Mouse (Mus musculus) hindbrain, embryonic 10.5 days (tissue): ENCODE measurements around the gene Ccdc144b. TPM values are rescaled to one million over a fixed set of nuclear protein-coding genes. Genes with fewer than 3 reads are reported as not detected.

Experiments
- DNase-seq: peaks from one replicate; pipeline ENCODE4 v3.0.0-alpha.2; 2017; ENCODE audit warnings: low spot score
- H3K27ac ChIP-seq: fragments of 300-500 bp; sonication (generic); 2 replicates; pipeline ENCODE4 v1.5.1; 2016; ENCODE audit warnings: mild to moderate bottlenecking, moderate library complexity
- H3K27me3 ChIP-seq: fragments of 300-500 bp; sonication (generic); 2 replicates; pipeline ENCODE4 v1.6.1; 2016; ENCODE audit warnings: mild to moderate bottlenecking; ENCODE audit not compliant: poor library complexity, insufficient read depth, severe bottlenecking
- H3K36me3 ChIP-seq: fragments of 300-500 bp; sonication (generic); 2 replicates; pipeline ENCODE4 v1.6.1; 2016; ENCODE audit warnings: mild to moderate bottlenecking, moderate library complexity
- H3K4me1 ChIP-seq: fragments of 300-500 bp; sonication (generic); replicated peaks from 2 replicates; pipeline ENCODE4 v1.6.1; 2016; ENCODE audit warnings: mild to moderate bottlenecking
- H3K4me3 ChIP-seq: fragments of 300-500 bp; sonication (generic); 2 replicates; pipeline ENCODE4 v1.5.1; 2016; ENCODE audit warnings: mild to moderate bottlenecking, moderate library complexity
- H3K9me3 ChIP-seq: fragments of 300-500 bp; sonication (generic); 2 replicates; pipeline ENCODE4 v1.6.1; 2016; ENCODE audit warnings: mild to moderate bottlenecking, moderate library complexity
- WGBS: fragments of 180-500 bp; shearing (Covaris S2); methylation state at CpG from one replicate; pipeline ENCODE4 v1.1.7; 2016; 5-methylcytosine and 5-hydroxymethylcytosine counted together
- polyA plus RNA-seq: library from polyadenylated mRNA; unstranded; fragments of >200 nt; fragmentation: Nextera tagmentation; extraction: Ambion mirVana; gene quantifications from 2 replicates; pipeline ENCODE4 v1.2.1, GENCODE M21; 2016

Gene Ccdc144b
- polyA plus RNA-seq, 1 experiment from 2014 or later: not detected

DNA sequence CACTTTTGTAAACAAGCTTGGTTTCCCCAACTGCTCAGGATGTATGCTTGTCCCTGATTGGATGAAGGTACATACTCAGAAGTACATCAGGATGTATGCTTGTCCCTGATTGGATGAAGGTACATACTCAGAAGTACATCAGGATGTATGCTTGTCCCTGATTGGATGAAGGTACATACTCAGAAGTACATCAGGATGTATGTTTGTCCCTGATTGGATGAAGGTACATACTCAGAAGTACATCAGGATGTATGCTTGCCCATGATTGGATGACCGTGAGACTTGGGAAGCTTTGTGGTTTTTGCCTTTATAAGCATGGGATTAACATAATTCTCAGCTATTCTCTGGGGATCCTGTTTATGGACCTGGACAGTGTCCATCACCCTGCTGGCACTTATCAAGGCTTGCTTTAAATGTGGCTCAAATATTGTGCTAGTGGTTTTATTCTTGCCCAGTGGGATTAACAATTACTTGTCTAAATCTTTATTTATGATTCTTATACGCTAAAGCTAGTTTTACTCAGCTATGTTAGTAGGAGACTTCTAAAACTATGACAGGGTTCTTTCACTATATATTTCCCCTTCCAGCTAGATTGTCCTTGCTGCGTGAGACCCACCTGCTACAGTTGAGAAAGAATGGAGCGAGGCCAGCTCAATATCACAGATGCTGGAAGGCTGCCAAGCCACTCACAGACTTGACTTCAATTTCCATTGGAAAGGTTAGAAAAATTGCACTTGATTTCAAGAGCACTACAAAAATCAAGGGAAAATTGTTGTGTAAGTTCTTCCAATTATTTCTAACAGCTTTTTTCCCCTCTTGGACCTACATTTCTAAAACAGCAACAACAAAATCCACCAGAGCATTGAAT lies 49.1 kb downstream of the Ccdc144b start:
- Histone ChIP-seq H3K27ac (no peak overlapping the region), H3K4me3 (no peak overlapping the region), H3K36me3 (no peaks in the 10 kb centered on the region), H3K4me1 (peaks cover 7% of the 10 kb centered on the region; the same call in 1 of the 2 replicates), H3K9me3 (peaks cover 3% of the 10 kb centered on the region; the same call in 1 of the 2 replicates), H3K27me3 (no peaks in the 10 kb centered on the region)
- DNase-seq: no peak
- WGBS: 90% methylated on average over 4 of the region's 4 CpGs

DNA sequence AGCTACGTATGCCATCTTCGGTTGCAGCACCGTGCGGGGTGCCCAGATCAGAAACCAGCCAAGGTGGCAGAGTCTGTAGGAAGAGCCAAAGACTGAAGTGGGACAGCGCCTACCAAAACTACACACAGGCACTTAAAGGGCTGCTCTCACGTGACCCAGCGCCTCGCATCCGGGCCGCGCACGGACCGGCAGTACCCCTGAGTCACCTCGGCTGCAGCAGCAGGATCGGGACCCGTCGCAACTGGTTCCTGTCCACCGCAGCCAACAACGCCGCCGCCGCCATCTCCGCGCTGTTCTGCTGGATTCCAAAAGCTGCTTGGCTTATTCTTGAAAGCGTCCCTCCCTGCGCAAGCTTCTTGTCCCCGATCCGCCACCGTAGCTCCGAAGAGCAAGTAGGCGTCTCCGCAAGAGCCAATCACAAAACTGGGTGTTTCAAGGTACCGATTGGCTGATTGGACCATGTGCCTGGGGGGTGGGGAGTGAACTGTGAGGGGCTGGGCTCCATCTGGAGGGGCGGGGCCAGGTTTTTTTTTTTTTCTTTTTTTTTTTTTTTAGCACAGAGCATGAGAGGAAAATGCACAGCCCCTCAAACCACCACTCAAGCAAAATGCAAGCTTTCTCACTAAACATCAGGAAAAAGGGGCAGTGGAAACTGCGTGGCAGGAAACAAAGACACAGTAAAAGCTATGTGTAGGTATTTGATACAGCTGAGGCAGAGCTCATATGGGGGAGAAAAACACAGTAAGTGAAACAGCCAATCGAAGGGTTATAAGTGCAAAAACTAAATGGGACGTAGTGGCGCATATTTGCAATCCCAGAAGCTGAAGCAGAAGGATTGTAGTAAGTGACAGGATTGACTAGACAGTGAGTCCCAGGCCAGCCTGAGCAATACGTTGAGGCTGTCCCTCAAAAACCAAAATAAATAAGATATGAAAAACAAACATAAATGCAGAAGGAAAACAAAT lies 52.8 kb downstream of the Ccdc144b start, which contains the start of gene Mccc1:
TSS of gene Mccc1 (minus strand) at position 404 of the 965 bp plus-strand sequence.
- Histone ChIP-seq H3K9me3 (no peaks in the 10 kb centered on the region), H3K4me1 (peaks cover 8% of the 10 kb centered on the region; the same call in 1 of the 2 replicates), H3K27me3 (no peaks in the 10 kb centered on the region), H3K36me3 (0 out of 2 replicates have a peak, but pooled peaks cover 1% of the 10 kb centered on the region), H3K27ac (peak within 1 kb of the TSS; percentile 90), H3K4me3 (peak within 1 kb of the TSS; percentile 63)
- WGBS: 6% methylated on average over 39 of the region's 39 CpGs
- peak; percentile 94 for DNase-seq

DNA sequence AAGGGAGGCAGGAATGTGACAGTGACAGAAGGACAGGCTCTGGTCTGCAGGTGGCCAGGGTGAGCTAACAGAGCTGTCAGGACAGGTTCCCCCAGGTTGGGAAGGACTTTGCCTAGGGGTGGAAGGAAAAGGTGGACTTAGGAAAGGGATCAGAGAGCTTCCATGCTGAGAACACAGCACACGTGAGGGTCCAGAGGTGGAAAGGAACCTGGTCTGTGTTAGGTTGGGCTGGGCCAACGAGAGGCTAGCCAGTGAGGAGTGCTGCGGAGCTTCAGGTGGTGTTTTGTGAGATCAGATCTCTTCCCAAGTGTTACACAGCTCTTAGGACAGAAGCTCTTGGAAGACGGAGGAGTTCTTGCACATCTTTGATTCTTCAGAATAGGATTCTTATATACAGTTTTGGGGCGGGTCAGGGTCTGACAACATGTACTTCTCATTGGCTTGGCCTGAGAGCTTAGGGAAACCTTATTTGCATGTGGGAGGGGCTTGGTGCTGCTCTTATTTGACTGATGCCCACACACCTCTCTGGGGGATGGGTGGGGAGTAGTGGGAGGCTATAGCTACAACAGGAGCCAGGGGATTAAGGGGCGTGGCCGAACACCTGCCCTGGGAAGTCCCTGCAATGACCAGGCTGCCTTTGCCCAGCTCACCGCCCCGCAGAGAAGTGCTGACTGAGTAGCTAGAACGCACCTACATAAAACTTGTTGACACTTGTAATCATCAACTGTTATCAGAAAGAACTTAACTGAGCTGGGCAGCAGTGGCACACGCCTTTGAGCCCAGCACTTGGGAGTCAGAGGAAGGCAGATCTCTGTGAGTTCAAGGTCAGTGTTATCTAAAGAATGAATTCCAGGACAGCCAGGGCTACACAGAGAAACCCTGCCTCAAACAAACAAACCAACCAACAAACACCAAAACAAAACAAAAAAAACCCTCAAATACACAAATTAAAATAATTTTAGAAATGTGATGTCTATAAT lies 58.5 kb downstream of the Ccdc144b start:
- Histone ChIP-seq H3K36me3 (peaks cover 40% of the 10 kb centered on the region), H3K27ac (no peak overlapping the region), H3K27me3 (no peaks in the 10 kb centered on the region), H3K4me1 (peaks cover 6% of the 10 kb centered on the region; the same call in 1 of the 2 replicates), H3K4me3 (no peak overlapping the region), H3K9me3 (no peaks in the 10 kb centered on the region)
- WGBS: 61% methylated on average over 11 of the region's 11 CpGs
- DNase-seq: no peak

DNA sequence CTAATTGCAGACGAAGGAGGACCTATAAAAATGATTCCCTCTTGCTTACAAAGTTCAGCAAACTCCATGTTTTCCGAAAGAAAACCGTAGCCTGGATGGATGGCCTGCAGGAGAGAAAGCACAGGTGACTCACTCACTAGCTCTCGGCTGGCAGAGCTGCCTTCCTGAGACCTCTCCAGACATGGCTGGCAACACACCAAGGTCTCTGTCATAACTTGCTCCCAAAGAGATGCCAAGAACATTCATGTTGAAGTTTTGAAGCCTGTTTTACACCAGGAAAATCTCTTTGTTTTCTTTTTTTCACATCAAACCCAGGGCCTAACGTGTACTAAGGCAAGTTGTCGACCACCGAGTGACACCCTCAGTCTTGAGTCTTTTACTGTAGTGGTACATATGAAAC lies 62.6 kb downstream of the Ccdc144b start:
- Histone ChIP-seq H3K36me3 (peaks cover 79% of the 10 kb centered on the region), H3K27me3 (no peaks in the 10 kb centered on the region), H3K4me1 (no peaks in the 10 kb centered on the region), H3K9me3 (no peaks in the 10 kb centered on the region), H3K27ac (no peak overlapping the region), H3K4me3 (no peak overlapping the region)
- WGBS: 95% methylated on average over 7 of the region's 7 CpGs
- no peak for DNase-seq

DNA sequence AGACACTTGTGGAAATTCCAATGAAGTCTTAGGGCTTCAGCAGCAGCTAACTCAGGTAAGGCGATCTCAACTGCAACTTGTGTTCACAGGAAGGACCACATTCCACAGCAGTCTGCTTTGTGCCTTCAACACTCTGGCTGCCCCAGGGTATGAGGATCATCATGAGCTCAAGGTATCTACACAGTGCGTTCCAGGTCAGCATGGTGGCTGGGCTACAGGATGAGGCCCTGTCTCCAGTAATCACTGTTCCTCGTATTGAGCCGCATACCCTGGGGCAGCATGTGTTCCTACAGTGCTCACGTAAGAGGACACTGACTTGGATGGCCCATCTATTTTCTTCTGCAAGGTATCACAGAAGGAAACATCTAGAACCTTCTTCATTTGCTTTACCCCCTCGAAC lies 65.3 kb downstream of the Ccdc144b start:
- H3K27me3 ChIP-seq: no peaks in the 10 kb centered on the region
- H3K4me3 ChIP-seq: no peak overlapping the region
- H3K27ac ChIP-seq: no peak overlapping the region
- H3K9me3 ChIP-seq: no peaks in the 10 kb centered on the region
- 94% methylated on average over 6 of the region's 6 CpGs for WGBS
- no peak for DNase-seq
- H3K36me3 ChIP-seq: peaks cover 81% of the 10 kb centered on the region
- no peaks in the 10 kb centered on the region for H3K4me1 ChIP-seq

DNA sequence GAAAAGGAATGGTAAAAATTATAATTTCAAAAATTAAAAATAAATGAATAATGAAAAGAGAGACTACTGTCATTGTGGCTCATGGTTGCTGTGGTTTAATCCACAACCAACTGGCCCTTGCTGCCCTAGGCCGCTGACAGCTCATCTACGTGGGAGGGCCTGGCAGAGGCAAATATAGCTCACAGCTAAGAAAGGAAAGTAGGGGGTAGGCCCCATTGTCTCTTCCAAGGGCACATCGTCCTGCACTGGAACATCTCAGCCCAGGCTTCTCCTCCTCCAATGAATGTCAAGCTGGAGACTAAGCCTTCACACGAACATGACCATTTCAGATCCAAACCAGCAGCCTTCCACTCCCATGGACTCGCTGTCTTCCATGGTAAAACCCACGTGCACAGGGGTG lies 67.1 kb downstream of the Ccdc144b start:
- Histone ChIP-seq H3K27ac (no peak overlapping the region), H3K4me3 (no peak overlapping the region), H3K4me1 (no peaks in the 10 kb centered on the region), H3K36me3 (peaks cover 94% of the 10 kb centered on the region), H3K27me3 (no peaks in the 10 kb centered on the region), H3K9me3 (no peaks in the 10 kb centered on the region)
- WGBS: 92% methylated on average over 6 of the region's 6 CpGs
- no peak for DNase-seq

DNA sequence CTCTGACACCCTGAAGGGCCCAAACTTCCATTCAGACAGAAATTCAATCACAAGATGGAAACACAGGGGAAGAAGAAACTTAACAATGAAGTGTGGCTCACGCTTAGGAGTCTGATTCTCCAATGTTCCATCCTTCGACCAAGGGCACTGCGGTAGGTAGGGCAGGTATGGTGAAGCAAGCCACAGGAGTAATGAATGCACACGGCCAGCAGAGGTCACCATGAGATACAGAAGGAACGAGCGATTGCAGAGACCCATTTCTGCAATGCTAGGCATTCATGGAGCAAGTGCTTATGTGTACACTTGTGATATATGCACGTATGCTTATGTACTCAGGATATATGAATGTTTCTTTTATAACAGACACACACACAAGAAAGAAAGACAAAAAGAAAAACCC lies 79.8 kb downstream of the Ccdc144b start:
- DNase-seq: peak; percentile 5
- WGBS: 76% methylated on average over 7 of the region's 7 CpGs
- Histone ChIP-seq H3K4me3 (no peak overlapping the region), H3K36me3 (peaks cover 81% of the 10 kb centered on the region), H3K27me3 (no peaks in the 10 kb centered on the region), H3K27ac (no peak overlapping the region), H3K9me3 (no peaks in the 10 kb centered on the region), H3K4me1 (no peaks in the 10 kb centered on the region)

DNA sequence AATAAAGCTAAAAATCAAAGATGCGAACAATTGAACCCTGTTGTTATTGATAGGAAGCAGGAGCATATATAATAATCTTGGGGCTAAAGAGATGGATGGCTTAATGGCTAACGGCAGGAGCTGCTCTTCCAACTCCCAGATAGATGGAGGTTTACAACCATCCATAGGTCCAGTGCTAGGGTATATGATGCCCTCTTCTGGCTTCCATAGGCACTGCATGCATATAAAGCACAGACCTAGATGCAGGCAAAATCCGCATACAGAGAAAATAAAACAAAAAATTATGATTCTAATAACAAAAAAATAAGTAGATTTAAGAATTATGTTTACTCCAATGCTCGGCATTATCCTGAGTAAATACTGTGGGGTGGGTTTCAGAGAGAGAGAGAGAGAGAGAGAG lies 80.4 kb downstream of the Ccdc144b start:
- H3K4me1 ChIP-seq: no peaks in the 10 kb centered on the region
- DNase-seq: peak; percentile 13
- H3K27ac ChIP-seq: no peak overlapping the region
- H3K9me3 ChIP-seq: no peaks in the 10 kb centered on the region
- H3K27me3 ChIP-seq: no peaks in the 10 kb centered on the region
- H3K36me3 ChIP-seq: peaks cover 81% of the 10 kb centered on the region
- no peak overlapping the region for H3K4me3 ChIP-seq
- 88% methylated on average over 4 of the region's 4 CpGs for WGBS

DNA sequence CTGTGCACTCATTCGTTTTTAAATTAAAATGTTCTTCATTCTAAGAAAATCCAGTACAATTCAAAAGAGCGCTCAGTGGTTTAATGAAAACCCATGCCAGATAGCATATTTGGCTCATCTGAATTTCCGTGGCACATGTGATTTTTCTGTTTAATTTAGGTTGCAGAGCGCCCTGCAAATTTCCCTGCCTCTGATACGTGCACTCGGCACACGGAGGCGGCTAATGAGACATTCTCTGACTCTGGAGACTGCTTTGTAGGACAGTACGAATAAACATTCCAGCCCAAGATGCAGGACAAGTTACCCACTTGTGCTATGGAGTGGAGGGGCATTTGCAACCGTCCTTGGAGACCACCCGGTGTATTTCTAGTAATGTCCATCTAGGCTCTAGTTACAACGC lies 82.2 kb downstream of the Ccdc144b start:
- Histone ChIP-seq H3K4me3 (no peak overlapping the region), H3K27ac (no peak overlapping the region), H3K9me3 (no peaks in the 10 kb centered on the region), H3K27me3 (no peaks in the 10 kb centered on the region), H3K4me1 (no peaks in the 10 kb centered on the region), H3K36me3 (peaks cover 75% of the 10 kb centered on the region)
- WGBS: 95% methylated on average over 12 of the region's 12 CpGs
- no peak for DNase-seq

DNA sequence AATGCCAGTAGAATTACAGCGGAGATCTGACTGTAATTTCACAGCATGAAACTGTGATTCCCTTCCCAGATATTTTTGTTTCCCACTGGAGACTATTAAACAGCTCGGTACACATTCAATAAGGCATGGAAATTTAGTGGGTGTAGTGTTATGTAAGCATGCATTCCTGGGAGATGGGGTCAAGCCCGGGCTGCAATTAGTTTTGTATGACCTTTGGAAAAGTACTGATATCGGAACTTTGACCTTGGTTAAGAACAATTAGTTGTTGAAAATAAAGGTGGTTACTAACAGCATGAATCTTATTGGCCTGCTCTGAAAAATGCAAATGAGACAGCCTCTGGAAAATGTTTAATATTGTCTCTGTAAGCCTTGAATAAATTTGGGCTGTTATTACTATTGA lies 82.9 kb downstream of the Ccdc144b start:
- no peak for DNase-seq
- Histone ChIP-seq H3K9me3 (no peaks in the 10 kb centered on the region), H3K27me3 (no peaks in the 10 kb centered on the region), H3K27ac (no peak overlapping the region), H3K36me3 (peaks cover 69% of the 10 kb centered on the region), H3K4me1 (no peaks in the 10 kb centered on the region), H3K4me3 (no peak overlapping the region)
- WGBS: 93% methylated on average over 4 of the region's 4 CpGs

DNA sequence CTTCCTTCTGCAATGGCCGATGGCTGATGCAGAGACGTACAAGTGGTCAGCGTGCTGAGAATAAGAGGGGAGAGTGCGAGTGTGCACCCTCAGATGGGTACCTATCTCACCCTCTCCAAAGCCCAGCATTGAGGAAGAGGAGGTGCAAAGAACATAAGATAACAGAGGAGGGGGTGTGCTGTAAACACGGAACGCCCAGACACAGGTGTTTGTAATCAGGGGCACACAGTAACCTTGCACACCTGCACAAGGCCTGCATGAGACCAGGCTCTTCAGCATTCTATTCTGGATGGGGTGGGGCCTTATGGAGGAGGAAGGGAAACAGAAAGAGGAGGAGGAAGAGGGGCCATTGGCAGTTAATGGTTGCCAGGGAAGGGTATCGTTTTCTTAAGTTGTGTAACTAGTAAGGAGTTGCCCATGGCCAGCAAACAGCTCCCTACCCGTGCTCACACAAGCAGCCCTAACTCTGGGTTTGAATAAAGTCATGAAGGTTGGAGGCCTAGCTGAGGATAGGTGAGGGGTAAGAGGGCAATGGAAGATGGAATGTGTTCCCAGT lies 85.9 kb downstream of the Ccdc144b start:
- Histone ChIP-seq H3K36me3 (peaks cover 61% of the 10 kb centered on the region), H3K27ac (no peak overlapping the region), H3K27me3 (no peaks in the 10 kb centered on the region), H3K4me1 (no peaks in the 10 kb centered on the region), H3K9me3 (no peaks in the 10 kb centered on the region), H3K4me3 (no peak overlapping the region)
- WGBS: 93% methylated on average over 8 of the region's 8 CpGs
- DNase-seq: no peak

DNA sequence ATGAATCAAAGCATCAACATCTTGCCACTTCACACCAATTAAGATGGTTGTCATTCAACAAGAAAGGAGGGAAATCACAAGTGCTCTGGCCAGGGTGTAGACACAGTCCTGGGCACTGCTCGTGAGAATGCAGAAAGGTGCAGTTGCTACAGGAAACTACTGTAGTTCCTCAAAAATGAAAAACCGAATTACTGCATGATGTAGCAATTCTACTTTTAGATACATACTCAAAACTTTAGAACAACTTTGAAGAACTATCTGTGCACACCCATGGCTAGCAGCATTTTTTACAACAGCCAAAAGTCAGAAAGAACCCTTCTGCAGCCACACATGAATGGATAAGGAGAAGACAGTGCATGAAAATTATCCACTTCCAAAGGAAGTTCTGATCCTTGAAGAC lies 86.9 kb downstream of the Ccdc144b start:
- Histone ChIP-seq H3K27me3 (no peaks in the 10 kb centered on the region), H3K9me3 (no peaks in the 10 kb centered on the region), H3K36me3 (peaks cover 59% of the 10 kb centered on the region), H3K27ac (no peak overlapping the region), H3K4me1 (no peaks in the 10 kb centered on the region), H3K4me3 (no peak overlapping the region)
- 90% methylated on average over 2 of the region's 2 CpGs for WGBS
- DNase-seq: no peak
